Mouse (Mus musculus) hindbrain, embryonic 11.5 days (tissue): ENCODE results near the gene 4930544G11Rik. TPM values are rescaled to one million over a fixed set of nuclear protein-coding genes. Genes with fewer than 3 reads are reported as not detected.

Source experiments
- ATAC-seq: fragments of 200-750 bp; cut with Nextera tagmentation; 2 replicates; pipeline ENCODE4 v1.8.0; 2017; ENCODE audit warnings: mild to moderate bottlenecking, moderate TSS enrichment, moderate library complexity; ENCODE audit not compliant: low FRiP score
- DNase-seq: peaks from one replicate; pipeline ENCODE4 v3.0.0-alpha.2; 2015; ENCODE audit warnings: low spot score
- H3K27ac ChIP-seq: fragments of 300-500 bp; sonication (generic); 2 replicates; pipeline ENCODE4 v1.5.1; 2014; ENCODE audit warnings: mild to moderate bottlenecking, low read depth, low read length
- H3K27me3 ChIP-seq: fragments of 300-500 bp; sonication (generic); 2 replicates; pipeline ENCODE4 v1.6.1; 2014; ENCODE audit warnings: mild to moderate bottlenecking, low read length, moderate library complexity, mixed read lengths; ENCODE audit not compliant: control insufficient read depth, insufficient read depth
- H3K36me3 ChIP-seq: fragments of 300-500 bp; sonication (generic); 2 replicates; pipeline ENCODE4 v1.6.1; 2014; ENCODE audit warnings: mild to moderate bottlenecking, low read length, moderate library complexity, mixed read lengths; ENCODE audit not compliant: control insufficient read depth, insufficient read depth
- H3K4me1 ChIP-seq: fragments of 300-500 bp; sonication (generic); replicated peaks from 2 replicates; pipeline ENCODE4 v1.6.1; 2014; ENCODE audit warnings: low read length, mixed read lengths; ENCODE audit not compliant: control insufficient read depth, insufficient read depth
- H3K4me2 ChIP-seq: fragments of 300-500 bp; sonication (generic); replicated peaks from 2 replicates; pipeline ENCODE4 v1.6.1; 2014; ENCODE audit warnings: mild to moderate bottlenecking, low read depth, low read length
- H3K4me3 ChIP-seq: fragments of 300-500 bp; sonication (generic); 2 replicates; pipeline ENCODE4 v1.5.1; 2014; ENCODE audit warnings: low read depth, low read length
- H3K9ac ChIP-seq: fragments of 300-500 bp; sonication (generic); 2 replicates; pipeline ENCODE4 v1.6.1; 2014; ENCODE audit warnings: low read depth, low read length
- H3K9me3 ChIP-seq: fragments of 300-500 bp; sonication (generic); 2 replicates; pipeline ENCODE4 v1.6.1; 2016; ENCODE audit warnings: low read length; ENCODE audit not compliant: control insufficient read depth
- WGBS: fragments of 180-500 bp; shearing (Covaris S2); extraction: QIAGEN DNeasy Blood & Tissue Kit; methylation state at CpG from one replicate; pipeline ENCODE4 v1.1.7; 2014; 5-methylcytosine and 5-hydroxymethylcytosine counted together
- polyA plus RNA-seq: library from polyadenylated mRNA; unstranded; fragments of >200 nt; fragmentation: Nextera tagmentation; extraction: Ambion mirVana; gene quantifications from 2 replicates; pipeline ENCODE4 v1.2.1, GENCODE M21; 2014

The 4930544G11Rik gene
- polyA plus RNA-seq, 1 experiment from 2014 or later: not detected

- Histone ChIP-seq H3K4me3 (no peak overlapping the region), H3K4me1 (no peaks in the 10 kb centered on the region), H3K27me3 (no peaks in the 10 kb centered on the region), H3K9ac (no peak overlapping the region), H3K27ac (no peak overlapping the region), H3K9me3 (no peaks in the 10 kb centered on the region), H3K36me3 (no peaks in the 10 kb centered on the region), H3K4me2 (no peak overlapping the region)
- DNase-seq (no peak), ATAC-seq (no peak)
- 94% methylated on average over 7 of the region's 7 CpGs for WGBS
Measured at GRCm38 (mm10) chr6:65935566-65936281, 16.7 kb upstream of the 4930544G11Rik start.

- H3K9ac ChIP-seq: no peak overlapping the region
- no peaks in the 10 kb centered on the region for H3K4me1 ChIP-seq
- no peaks in the 10 kb centered on the region for H3K9me3 ChIP-seq
- H3K4me2 ChIP-seq: no peak overlapping the region
- DNase-seq: no peak
- 72% methylated on average over 6 of the region's 6 CpGs for WGBS
- H3K36me3 ChIP-seq: no peaks in the 10 kb centered on the region
- H3K4me3 ChIP-seq: no peak overlapping the region
- H3K27me3 ChIP-seq: no peaks in the 10 kb centered on the region
- H3K27ac ChIP-seq: no peak overlapping the region
- no peak for ATAC-seq
Measured at GRCm38 (mm10) chr6:65950492-65950891, 1.9 kb upstream of the 4930544G11Rik start.

GRCm38 (mm10) chr6:65969386-65970111 is 17.1 kb downstream of the 4930544G11Rik start:
- no peak overlapping the region for H3K9ac ChIP-seq
- 74% methylated on average over 6 of the region's 6 CpGs for WGBS
- H3K4me2 ChIP-seq: no peak overlapping the region
- no peak overlapping the region for H3K4me3 ChIP-seq
- ATAC-seq: no peak
- no peaks in the 10 kb centered on the region for H3K4me1 ChIP-seq
- no peak for DNase-seq
- no peaks in the 10 kb centered on the region for H3K9me3 ChIP-seq
- no peaks in the 10 kb centered on the region for H3K36me3 ChIP-seq
- no peak overlapping the region for H3K27ac ChIP-seq
- H3K27me3 ChIP-seq: no peaks in the 10 kb centered on the region

- H3K9ac ChIP-seq: no peak overlapping the region
- H3K4me1 ChIP-seq: no peaks in the 10 kb centered on the region
- no peaks in the 10 kb centered on the region for H3K36me3 ChIP-seq
- no peak overlapping the region for H3K4me3 ChIP-seq
- H3K27ac ChIP-seq: no peak overlapping the region
- 90% methylated on average over 9 of the region's 9 CpGs for WGBS
- H3K9me3 ChIP-seq: no peaks in the 10 kb centered on the region
- peak; percentile 45; the same call in 1 of the 2 replicates for ATAC-seq
- H3K4me2 ChIP-seq: no peak overlapping the region
- no peaks in the 10 kb centered on the region for H3K27me3 ChIP-seq
- DNase-seq: no peak
Measured at GRCm38 (mm10) chr6:65970410-65970809, 18.0 kb downstream of the 4930544G11Rik start.

GRCm38 (mm10) chr6:65992081-65992480 is 39.7 kb downstream of the 4930544G11Rik start:
- H3K4me3 ChIP-seq: no peak overlapping the region
- H3K36me3 ChIP-seq: no peaks in the 10 kb centered on the region
- H3K9me3 ChIP-seq: no peaks in the 10 kb centered on the region
- WGBS: 72% methylated on average over 3 of the region's 3 CpGs
- no peaks in the 10 kb centered on the region for H3K27me3 ChIP-seq
- ATAC-seq (no peak), DNase-seq (no peak)
- H3K4me1 ChIP-seq: no peaks in the 10 kb centered on the region
- no peak overlapping the region for H3K27ac ChIP-seq
- no peak overlapping the region for H3K9ac ChIP-seq
- H3K4me2 ChIP-seq: no peak overlapping the region

GRCm38 (mm10) chr6:65998343-65998742 is 45.9 kb downstream of the 4930544G11Rik start:
- Histone ChIP-seq H3K27me3 (no peaks in the 10 kb centered on the region), H3K36me3 (no peaks in the 10 kb centered on the region), H3K4me1 (no peaks in the 10 kb centered on the region), H3K9me3 (no peaks in the 10 kb centered on the region), H3K4me3 (no peak overlapping the region), H3K27ac (no peak overlapping the region), H3K4me2 (no peak overlapping the region), H3K9ac (no peak overlapping the region)
- DNase-seq (no peak), ATAC-seq (no peak)

Other genes with a start within 250 kb of the 4930544G11Rik start
- gene Prdm5, start 173.6 kb upstream of the 4930544G11Rik start, polyA plus RNA-seq: 16.2 and 16.4 TPM in 2 replicates